Mouse (Mus musculus) heart, embryonic 12.5 days (tissue): Measurements from ENCODE around the gene Fbxw4. TPM values are rescaled to one million over a fixed set of nuclear protein-coding genes. Genes with fewer than 3 reads are reported as not detected.

Source experiments
- ATAC-seq: fragments of 200-750 bp; cut with Nextera tagmentation; 2 replicates; pipeline ENCODE4 v1.8.0; 2017; ENCODE audit warnings: moderate TSS enrichment, moderate library complexity; ENCODE audit not compliant: insufficient number of reproducible peaks, low FRiP score
- H3K27ac ChIP-seq: fragments of 300-500 bp; sonication (generic); 2 replicates; pipeline ENCODE4 v1.5.1; 2016; ENCODE audit warnings: mild to moderate bottlenecking, moderate library complexity; ENCODE audit not compliant: poor library complexity, severe bottlenecking
- H3K27me3 ChIP-seq: fragments of 300-500 bp; sonication (generic); replicated peaks from 2 replicates; pipeline ENCODE4 v1.6.1; 2016; ENCODE audit warnings: mild to moderate bottlenecking, moderate library complexity
- H3K36me3 ChIP-seq: fragments of 300-500 bp; sonication (generic); 2 replicates; pipeline ENCODE4 v1.6.1; 2016; ENCODE audit warnings: mild to moderate bottlenecking, moderate library complexity
- H3K4me1 ChIP-seq: fragments of 300-500 bp; sonication (generic); replicated peaks from 2 replicates; pipeline ENCODE4 v1.6.1; 2016; ENCODE audit warnings: mild to moderate bottlenecking
- H3K4me2 ChIP-seq: fragments of 300-500 bp; sonication (generic); 2 replicates; pipeline ENCODE4 v1.6.1; 2016; ENCODE audit warnings: mild to moderate bottlenecking, moderate library complexity
- H3K4me3 ChIP-seq: fragments of 300-500 bp; sonication (generic); 2 replicates; pipeline ENCODE4 v1.5.1; 2016; ENCODE audit warnings: mild to moderate bottlenecking
- H3K9ac ChIP-seq: fragments of 300-500 bp; sonication (generic); 2 replicates; pipeline ENCODE4 v1.6.1; 2016; ENCODE audit warnings: mild to moderate bottlenecking, moderate library complexity
- H3K9me3 ChIP-seq: fragments of 300-500 bp; sonication (generic); replicated peaks from 2 replicates; pipeline ENCODE4 v1.6.1; 2016; ENCODE audit warnings: mild to moderate bottlenecking, moderate library complexity
- WGBS: fragments of 180-500 bp; shearing (Covaris S2); methylation state at CpG from one replicate; pipeline ENCODE4 v1.1.7; 2016; 5-methylcytosine and 5-hydroxymethylcytosine counted together
- polyA plus RNA-seq: library from polyadenylated mRNA; unstranded; fragments of >200 nt; fragmentation: Nextera tagmentation; extraction: Ambion mirVana; gene quantifications from 2 replicates; pipeline ENCODE4 v1.2.1, GENCODE M21; 2016

The Fbxw4 gene
- polyA plus RNA-seq, 1 experiment from 2014 or later: 4.8 TPM

GRCm38 (mm10) chr19:45630953-45631352, 29.2 kb downstream of the Fbxw4 start:
- Histone ChIP-seq H3K36me3 (peaks cover 53% of the 10 kb centered on the region), H3K4me1 (peaks cover 18% of the 10 kb centered on the region), H3K4me3 (no peak overlapping the region), H3K9me3 (no peaks in the 10 kb centered on the region), H3K4me2 (0 out of 2 replicates have a peak overlapping the region, but pooled peaks have one; percentile 0), H3K27me3 (no peaks in the 10 kb centered on the region), H3K9ac (peak overlapping the region; percentile 37; the same call in 1 of the 2 replicates), H3K27ac (peak overlapping the region; percentile 55)
- WGBS: 24% methylated on average over 5 of the region's 5 CpGs
- ATAC-seq: no peak

GRCm38 (mm10) chr19:45629219-45629618, 30.9 kb downstream of the Fbxw4 start:
- WGBS: 89% methylated on average over 3 of the region's 3 CpGs
- H3K27ac ChIP-seq: no peak overlapping the region
- no peak overlapping the region for H3K4me3 ChIP-seq
- H3K4me1 ChIP-seq: peaks cover 18% of the 10 kb centered on the region
- no peaks in the 10 kb centered on the region for H3K9me3 ChIP-seq
- H3K36me3 ChIP-seq: peaks cover 48% of the 10 kb centered on the region
- ATAC-seq: no peak
- H3K9ac ChIP-seq: no peak overlapping the region
- no peaks in the 10 kb centered on the region for H3K27me3 ChIP-seq
- no peak overlapping the region for H3K4me2 ChIP-seq

- ATAC-seq: no peak
- WGBS: 68% methylated on average over 6 of the region's 6 CpGs
- Histone ChIP-seq H3K4me1 (peaks cover 18% of the 10 kb centered on the region), H3K27ac (no peak overlapping the region), H3K4me3 (no peak overlapping the region), H3K4me2 (no peak overlapping the region), H3K9me3 (no peaks in the 10 kb centered on the region), H3K9ac (no peak overlapping the region), H3K36me3 (peaks cover 42% of the 10 kb centered on the region), H3K27me3 (no peaks in the 10 kb centered on the region)
Observed at GRCm38 (mm10) chr19:45628649-45629048, 31.5 kb downstream of the Fbxw4 start.

- no peak overlapping the region for H3K4me2 ChIP-seq
- no peak overlapping the region for H3K4me3 ChIP-seq
- peaks cover 46% of the 10 kb centered on the region for H3K36me3 ChIP-seq
- WGBS: 11% methylated on average over 3 of the region's 3 CpGs
- no peaks in the 10 kb centered on the region for H3K27me3 ChIP-seq
- ATAC-seq: no peak
- no peak overlapping the region for H3K9ac ChIP-seq
- no peaks in the 10 kb centered on the region for H3K9me3 ChIP-seq
- no peak overlapping the region for H3K27ac ChIP-seq
- peaks cover 13% of the 10 kb centered on the region for H3K4me1 ChIP-seq
Observed at GRCm38 (mm10) chr19:45627036-45627435, 33.1 kb downstream of the Fbxw4 start.

GRCm38 (mm10) chr19:45623710-45624109, 36.4 kb downstream of the Fbxw4 start:
- no peak overlapping the region for H3K9ac ChIP-seq
- no peak for ATAC-seq
- peaks cover 45% of the 10 kb centered on the region for H3K36me3 ChIP-seq
- no peaks in the 10 kb centered on the region for H3K27me3 ChIP-seq
- H3K4me2 ChIP-seq: no peak overlapping the region
- no peaks in the 10 kb centered on the region for H3K9me3 ChIP-seq
- H3K4me1 ChIP-seq: peaks cover 2% of the 10 kb centered on the region; the same call in 1 of the 2 replicates
- 76% methylated on average over 4 of the region's 4 CpGs for WGBS
- no peak overlapping the region for H3K27ac ChIP-seq
- no peak overlapping the region for H3K4me3 ChIP-seq

GRCm38 (mm10) chr19:45622144-45622543, 38.0 kb downstream of the Fbxw4 start:
- 67% methylated on average over 5 of the region's 5 CpGs for WGBS
- Histone ChIP-seq H3K4me2 (no peak overlapping the region), H3K36me3 (peaks cover 37% of the 10 kb centered on the region), H3K4me3 (no peak overlapping the region), H3K4me1 (peaks cover 8% of the 10 kb centered on the region), H3K27ac (no peak overlapping the region), H3K9me3 (no peaks in the 10 kb centered on the region), H3K9ac (no peak overlapping the region), H3K27me3 (no peaks in the 10 kb centered on the region)
- no peak for ATAC-seq

GRCm38 (mm10) chr19:45621061-45621460, 39.1 kb downstream of the Fbxw4 start:
- Histone ChIP-seq H3K4me2 (no peak overlapping the region), H3K27me3 (no peaks in the 10 kb centered on the region), H3K9ac (no peak overlapping the region), H3K4me3 (no peak overlapping the region), H3K27ac (no peak overlapping the region), H3K4me1 (peaks cover 9% of the 10 kb centered on the region; the same call in 1 of the 2 replicates), H3K9me3 (no peaks in the 10 kb centered on the region), H3K36me3 (peaks cover 33% of the 10 kb centered on the region)
- ATAC-seq: no peak
- WGBS: 71% methylated on average over 7 of the region's 7 CpGs

GRCm38 (mm10) chr19:45619744-45620501, 40.2 kb downstream of the Fbxw4 start:
- Histone ChIP-seq H3K4me2 (no peak overlapping the region), H3K27ac (no peak overlapping the region), H3K36me3 (peaks cover 23% of the 10 kb centered on the region), H3K9ac (no peak overlapping the region), H3K4me1 (peaks cover 21% of the 10 kb centered on the region), H3K9me3 (no peaks in the 10 kb centered on the region), H3K27me3 (no peaks in the 10 kb centered on the region), H3K4me3 (no peak overlapping the region)
- ATAC-seq: no peak
- 80% methylated on average over 14 of the region's 14 CpGs for WGBS

GRCm38 (mm10) chr19:45618184-45618583, 41.9 kb downstream of the Fbxw4 start:
- Histone ChIP-seq H3K4me2 (no peak overlapping the region), H3K27ac (no peak overlapping the region), H3K36me3 (peaks cover 21% of the 10 kb centered on the region), H3K4me1 (peaks cover 27% of the 10 kb centered on the region), H3K9ac (no peak overlapping the region), H3K27me3 (no peaks in the 10 kb centered on the region), H3K9me3 (no peaks in the 10 kb centered on the region), H3K4me3 (no peak overlapping the region)
- ATAC-seq: peak; percentile 60; the same call in 1 of the 2 replicates
- WGBS: 74% methylated on average over 6 of the region's 6 CpGs

GRCm38 (mm10) chr19:45616735-45617134, 43.4 kb downstream of the Fbxw4 start:
- H3K27ac ChIP-seq: no peak overlapping the region
- WGBS: 61% methylated on average over 7 of the region's 7 CpGs
- no peak overlapping the region for H3K4me3 ChIP-seq
- H3K36me3 ChIP-seq: peaks cover 13% of the 10 kb centered on the region
- peaks cover 27% of the 10 kb centered on the region for H3K4me1 ChIP-seq
- ATAC-seq: no peak
- no peaks in the 10 kb centered on the region for H3K9me3 ChIP-seq
- H3K27me3 ChIP-seq: no peaks in the 10 kb centered on the region
- H3K9ac ChIP-seq: no peak overlapping the region
- H3K4me2 ChIP-seq: no peak overlapping the region

- H3K4me3 ChIP-seq: no peak overlapping the region
- no peaks in the 10 kb centered on the region for H3K9me3 ChIP-seq
- H3K9ac ChIP-seq: no peak overlapping the region
- H3K4me2 ChIP-seq: no peak overlapping the region
- peaks cover 11% of the 10 kb centered on the region for H3K36me3 ChIP-seq
- H3K27me3 ChIP-seq: no peaks in the 10 kb centered on the region
- 83% methylated on average over 4 of the region's 4 CpGs for WGBS
- peaks cover 27% of the 10 kb centered on the region for H3K4me1 ChIP-seq
- no peak for ATAC-seq
- H3K27ac ChIP-seq: no peak overlapping the region
Observed at GRCm38 (mm10) chr19:45616214-45616518, 43.9 kb downstream of the Fbxw4 start.
